Mouse (Mus musculus) forebrain, postnatal 0 days (tissue): ENCODE results near the gene Rtn4ip1. TPM values are rescaled to one million over a fixed set of nuclear protein-coding genes. Genes with fewer than 3 reads are reported as not detected.
"Not testable (repeated sequence)": the region's sequence is repeated elsewhere in the genome, so short reads cannot be mapped to it uniquely, and the experiment has no call there.

Source experiments
- ATAC-seq: fragments of 200-750 bp; cut with Nextera tagmentation; 2 replicates; pipeline ENCODE4 v1.8.0; 2017; ENCODE audit warnings: mild to moderate bottlenecking, moderate library complexity
- DNase-seq: peaks from one replicate; pipeline ENCODE4 v3.0.0-alpha.2; 2015
- H3K27ac ChIP-seq: fragments of 300-500 bp; sonication (generic); 2 replicates; pipeline ENCODE4 v1.5.1; 2014; ENCODE audit warnings: low read depth, mild to moderate bottlenecking, antibody characterized with exemption, low read length, moderate library complexity, mixed read lengths
- H3K27me3 ChIP-seq: fragments of 300-500 bp; sonication (generic); 2 replicates; pipeline ENCODE4 v1.6.1; 2014; ENCODE audit warnings: mild to moderate bottlenecking, low read length, mixed read lengths; ENCODE audit not compliant: insufficient read depth
- H3K36me3 ChIP-seq: fragments of 300-500 bp; sonication (generic); 2 replicates; pipeline ENCODE4 v1.6.1; 2014; ENCODE audit warnings: mild to moderate bottlenecking, moderate library complexity; ENCODE audit not compliant: insufficient read depth
- H3K4me1 ChIP-seq: fragments of 300-500 bp; sonication (generic); 2 replicates; pipeline ENCODE4 v1.6.1; 2014; ENCODE audit warnings: antibody characterized with exemption; ENCODE audit not compliant: insufficient read depth
- H3K4me2 ChIP-seq: fragments of 300-500 bp; sonication (generic); 2 replicates; pipeline ENCODE4 v1.6.1; 2014; ENCODE audit warnings: low read depth, mild to moderate bottlenecking, moderate library complexity
- H3K4me3 ChIP-seq: fragments of 300-500 bp; sonication (generic); 2 replicates; pipeline ENCODE4 v1.5.1; 2014; ENCODE audit warnings: low read depth, low read length, mixed read lengths
- H3K9ac ChIP-seq: fragments of 300-500 bp; sonication (generic); 2 replicates; pipeline ENCODE4 v1.6.1; 2014; ENCODE audit warnings: mild to moderate bottlenecking
- H3K9me3 ChIP-seq: fragments of 300-500 bp; sonication (generic); 2 replicates; pipeline ENCODE4 v1.6.1; 2016; ENCODE audit warnings: low read length
- CTCF ChIP-seq: sonication (generic); IDR thresholded peaks from 2 replicates; pipeline ENCODE4 v1.5.1; 2016; ENCODE audit warnings: antibody characterized with exemption, control low read depth, low read depth
- WGBS: fragments of 180-500 bp; shearing (Covaris S2); extraction: QIAGEN DNeasy Blood & Tissue Kit; methylation state at CpG from one replicate; pipeline ENCODE4 v1.1.7; 2014; 5-methylcytosine and 5-hydroxymethylcytosine counted together
- polyA plus RNA-seq: library from polyadenylated mRNA; unstranded; fragments of >200 nt; fragmentation: Nextera tagmentation; extraction: Ambion mirVana; gene quantifications from 2 replicates; pipeline ENCODE4 v1.2.1, GENCODE M21; 2015
- total RNA-seq: library from RNA; depleted of rRNA; stranded (reverse); fragments of >200 nt; gene quantifications from 2 replicates; pipeline ENCODE4 v1.2.3, GENCODE M21; 2014

The Rtn4ip1 gene
- total and polyA plus RNA-seq, 2 experiments from 2014 or later: 5.8 to 10.6 TPM

GRCm38 (mm10) chr10:43973244-43973643 is 71.6 kb downstream of the Rtn4ip1 start:
- no peak overlapping the region for H3K4me2 ChIP-seq
- no peaks in the 10 kb centered on the region for H3K4me1 ChIP-seq
- no peaks in the 10 kb centered on the region for H3K27me3 ChIP-seq
- H3K9ac ChIP-seq: no peak overlapping the region
- 37% methylated on average over 2 of the region's 2 CpGs for WGBS
- H3K4me3 ChIP-seq: no peak overlapping the region
- DNase-seq (no peak), ATAC-seq (peak; percentile 8; the same call in 1 of the 2 replicates)
- H3K27ac ChIP-seq: no peak overlapping the region
- H3K36me3 ChIP-seq: no peaks in the 10 kb centered on the region
- no peak for TF ChIP-seq CTCF
- H3K9me3 ChIP-seq: no peaks in the 10 kb centered on the region

- TF ChIP-seq CTCF: no peak
- DNase-seq: no peak
- 71% methylated on average over 3 of the region's 3 CpGs for WGBS
Observed at GRCm38 (mm10) chr10:43977353-43977752, 75.7 kb downstream of the Rtn4ip1 start.

DNA sequence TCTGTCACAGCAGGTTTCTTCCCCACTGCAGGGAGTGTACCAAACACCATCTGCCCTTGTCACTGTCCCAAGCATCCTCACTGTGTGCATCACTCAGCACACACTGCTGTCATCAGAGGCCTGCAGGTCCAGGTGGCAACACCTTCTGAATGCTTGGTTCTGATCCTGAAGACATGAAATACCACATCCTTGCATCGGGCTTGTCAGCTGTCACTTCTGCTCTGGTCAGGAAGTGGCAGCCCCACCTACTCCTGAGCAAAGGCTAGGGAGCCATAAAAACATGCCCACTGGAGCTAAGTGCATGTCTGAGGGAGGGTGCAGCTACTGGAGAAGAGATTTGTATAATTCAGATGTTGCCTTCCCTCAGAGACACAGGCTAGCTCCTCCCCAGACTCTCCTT is 78.5 kb downstream of the Rtn4ip1 start:
- H3K4me3 ChIP-seq: no peak overlapping the region
- H3K27ac ChIP-seq: no peak overlapping the region
- no peaks in the 10 kb centered on the region for H3K27me3 ChIP-seq
- H3K36me3 ChIP-seq: no peaks in the 10 kb centered on the region
- DNase-seq (no peak), ATAC-seq (no peak)
- no peak for TF ChIP-seq CTCF
- H3K9ac ChIP-seq: no peak overlapping the region
- H3K4me1 ChIP-seq: no peaks in the 10 kb centered on the region
- no peak overlapping the region for H3K4me2 ChIP-seq
- 76% methylated on average over 1 of the region's 1 CpGs for WGBS
- no peaks in the 10 kb centered on the region for H3K9me3 ChIP-seq

More at GRCm38 (mm10) chr10:43977353-43977752, 75.7 kb downstream of the Rtn4ip1 start:
- H3K9me3 ChIP-seq: no peaks in the 10 kb centered on the region
- ATAC-seq: no peak
- no peaks in the 10 kb centered on the region for H3K4me1 ChIP-seq
- no peaks in the 10 kb centered on the region for H3K36me3 ChIP-seq
- H3K9ac ChIP-seq: no peak overlapping the region
- no peak overlapping the region for H3K4me2 ChIP-seq
- H3K4me3 ChIP-seq: no peak overlapping the region
- no peak overlapping the region for H3K27ac ChIP-seq
- no peaks in the 10 kb centered on the region for H3K27me3 ChIP-seq

DNA sequence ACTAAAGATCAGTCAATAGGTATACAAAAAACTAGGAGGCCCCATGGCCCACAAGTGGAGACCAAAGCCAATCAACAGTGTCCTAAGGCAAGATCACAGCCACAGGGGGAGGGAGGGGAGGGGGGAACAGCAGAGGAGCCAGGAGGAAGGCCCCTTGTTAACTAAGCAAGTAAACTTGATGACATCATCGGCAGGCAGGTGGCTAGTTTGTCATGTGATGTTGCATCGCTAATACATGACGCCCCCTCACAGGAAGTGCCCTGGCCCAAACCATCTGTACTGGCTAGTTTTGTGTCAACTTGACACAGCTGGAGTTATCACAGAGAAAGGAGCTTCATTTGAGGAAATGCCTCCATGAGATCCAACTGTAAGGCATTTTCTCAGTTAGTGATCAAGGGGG is 79.1 kb downstream of the Rtn4ip1 start:
- not testable (repeated sequence) for H3K4me3 ChIP-seq, H3K4me1 ChIP-seq, ATAC-seq, H3K4me2 ChIP-seq, H3K27me3 ChIP-seq, DNase-seq, H3K9me3 ChIP-seq, H3K27ac ChIP-seq, H3K9ac ChIP-seq, H3K36me3 ChIP-seq
- WGBS: 90% methylated on average over 3 of the region's 3 CpGs

DNA sequence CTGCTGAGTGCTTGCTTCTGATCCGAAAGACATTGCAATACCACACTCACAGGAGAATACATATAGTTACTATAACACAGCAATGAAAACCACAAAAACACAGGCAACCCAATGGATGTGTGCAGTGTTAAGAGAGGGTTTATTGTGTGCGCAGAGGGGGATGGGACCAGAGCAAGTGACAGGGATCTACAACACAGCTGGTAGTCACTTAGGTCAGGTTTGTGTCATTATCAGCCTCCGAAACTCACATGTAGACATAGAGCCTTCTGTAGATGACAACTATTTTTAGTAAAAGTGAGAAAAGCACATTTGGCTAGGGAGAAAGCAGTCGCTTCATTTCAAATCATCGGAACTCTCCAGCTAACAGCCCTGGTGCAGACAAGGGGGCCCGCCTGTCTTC is 80.9 kb downstream of the Rtn4ip1 start:
- H3K4me1 ChIP-seq: no peaks in the 10 kb centered on the region
- H3K4me2 ChIP-seq: no peak overlapping the region
- no peaks in the 10 kb centered on the region for H3K36me3 ChIP-seq
- H3K27ac ChIP-seq: no peak overlapping the region
- 80% methylated on average over 6 of the region's 6 CpGs for WGBS
- H3K9ac ChIP-seq: no peak overlapping the region
- H3K9me3 ChIP-seq: no peaks in the 10 kb centered on the region
- peak; percentile 42 for ATAC-seq
- TF ChIP-seq CTCF: no peak
- no peak overlapping the region for H3K4me3 ChIP-seq
- DNase-seq: no peak
- no peaks in the 10 kb centered on the region for H3K27me3 ChIP-seq

DNA sequence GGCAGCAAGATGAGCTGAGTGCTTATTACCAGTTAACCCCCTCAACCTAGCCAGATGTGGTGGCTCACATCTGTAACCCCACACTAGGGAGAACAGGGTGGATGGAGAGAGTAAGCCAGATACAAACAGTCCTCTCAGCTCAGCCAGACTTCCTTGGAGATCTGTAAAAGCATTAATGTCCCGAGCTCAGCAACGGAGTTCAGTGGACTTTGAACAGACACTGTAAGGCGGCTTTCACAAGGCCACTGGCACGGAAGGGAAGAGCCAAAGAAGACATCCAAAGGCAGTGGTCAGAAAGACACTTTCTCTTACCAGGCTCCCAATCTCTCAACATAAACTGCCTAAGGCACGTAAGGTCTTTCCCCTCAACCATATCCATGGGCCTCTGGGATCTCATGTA is 81.6 kb downstream of the Rtn4ip1 start:
- DNase-seq (no peak), ATAC-seq (no peak)
- WGBS: 87% methylated on average over 5 of the region's 5 CpGs
- no peak for TF ChIP-seq CTCF
- no peaks in the 10 kb centered on the region for H3K9me3 ChIP-seq
- no peak overlapping the region for H3K9ac ChIP-seq
- H3K27ac ChIP-seq: no peak overlapping the region
- no peaks in the 10 kb centered on the region for H3K4me1 ChIP-seq
- H3K27me3 ChIP-seq: no peaks in the 10 kb centered on the region
- H3K36me3 ChIP-seq: no peaks in the 10 kb centered on the region
- H3K4me3 ChIP-seq: no peak overlapping the region
- no peak overlapping the region for H3K4me2 ChIP-seq

DNA sequence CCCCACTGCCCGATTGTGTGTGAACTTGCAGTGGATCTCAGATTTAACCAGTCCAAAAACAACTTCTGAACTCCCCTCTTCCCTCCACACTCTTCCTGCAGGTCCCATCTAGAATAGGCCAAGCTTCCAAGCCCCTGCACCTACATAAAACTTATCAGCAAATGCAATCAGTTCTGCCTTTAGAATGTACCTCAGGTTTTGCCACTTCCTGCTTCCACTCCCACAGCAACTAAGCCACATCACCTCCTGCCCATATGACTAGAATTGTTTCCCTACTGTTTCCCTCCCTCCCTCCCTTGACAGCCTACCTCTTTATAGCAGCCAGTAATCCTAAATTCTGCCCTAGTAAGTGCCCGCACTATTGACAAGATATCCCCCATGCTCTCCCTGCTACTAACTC is 82.3 kb downstream of the Rtn4ip1 start:
- TF ChIP-seq CTCF: no peak
- no peaks in the 10 kb centered on the region for H3K27me3 ChIP-seq
- no peak overlapping the region for H3K9ac ChIP-seq
- H3K4me2 ChIP-seq: no peak overlapping the region
- ATAC-seq (no peak), DNase-seq (no peak)
- WGBS: 81% methylated on average over 2 of the region's 2 CpGs
- H3K27ac ChIP-seq: no peak overlapping the region
- no peaks in the 10 kb centered on the region for H3K4me1 ChIP-seq
- H3K4me3 ChIP-seq: no peak overlapping the region
- H3K9me3 ChIP-seq: no peaks in the 10 kb centered on the region
- no peaks in the 10 kb centered on the region for H3K36me3 ChIP-seq

GRCm38 (mm10) chr10:43991268-43991667 is 89.7 kb downstream of the Rtn4ip1 start:
- Histone ChIP-seq H3K27me3 (no peaks in the 10 kb centered on the region), H3K4me3 (no peak overlapping the region), H3K9ac (no peak overlapping the region), H3K27ac (no peak overlapping the region), H3K4me1 (0 out of 2 replicates have a peak, but pooled peaks cover 6% of the 10 kb centered on the region), H3K4me2 (no peak overlapping the region), H3K9me3 (no peaks in the 10 kb centered on the region), H3K36me3 (no peaks in the 10 kb centered on the region)
- 96% methylated on average over 5 of the region's 5 CpGs for WGBS
- ATAC-seq (no peak), DNase-seq (no peak)
- no peak for TF ChIP-seq CTCF
